Mouse (Mus musculus) olfactory bulb, adult 2 months (tissue): ENCODE measurements around the gene Pced1a.

ENCODE experiments used
- CTCF ChIP-seq: fragments of 200-500 bp; IDR thresholded peaks from 2 replicates; pipeline ENCODE4 v1.5.1; 2012; ENCODE audit warnings: low read depth, mild to moderate bottlenecking, low read length, moderate library complexity; ENCODE audit not compliant: insufficient read depth
- POLR2A ChIP-seq: fragments of 200-500 bp; IDR thresholded peaks from 2 replicates; pipeline ENCODE4 v1.6.1; 2012; ENCODE audit warnings: mild to moderate bottlenecking, low read depth, low read length, moderate library complexity; ENCODE audit not compliant: insufficient read depth

GRCm38 (mm10) chr2:130451086-130451726 lies 26.7 kb upstream of the Pced1a start:
- TF ChIP-seq CTCF, result no peak
- no peak for TF ChIP-seq POLR2A
